Mouse (Mus musculus): Measurements from ENCODE around the gene Plscr3. TPM values are rescaled to one million over a fixed set of nuclear protein-coding genes. Genes with fewer than 3 reads are reported as not detected.

Gene Plscr3
- polyA plus RNA-seq (2021; fragmentation: Nextera tagmentation), result 4.0 and 11.7 TPM in 2 replicates
- long read RNA-seq, experiment 1, transcript Plscr3-203 (8 exons, 2,785 nt), result major isoform, 16 of 38 reads
- long read RNA-seq, experiment 1, transcript Plscr3-201 (7 exons, 1,927 nt), result minor isoform, 12 of 38 reads
- long read RNA-seq, experiment 1, partial matches to known transcripts, result 0 of 38 reads
- long read RNA-seq, experiment 1, other reads (novel, unspliced or antisense), result 7 of 38 reads
- long read RNA-seq, experiment 2, partial matches to known transcripts, result 2 of 8 reads
- long read RNA-seq, experiment 2, other reads (novel, unspliced or antisense), result 5 of 8 reads

DNA sequence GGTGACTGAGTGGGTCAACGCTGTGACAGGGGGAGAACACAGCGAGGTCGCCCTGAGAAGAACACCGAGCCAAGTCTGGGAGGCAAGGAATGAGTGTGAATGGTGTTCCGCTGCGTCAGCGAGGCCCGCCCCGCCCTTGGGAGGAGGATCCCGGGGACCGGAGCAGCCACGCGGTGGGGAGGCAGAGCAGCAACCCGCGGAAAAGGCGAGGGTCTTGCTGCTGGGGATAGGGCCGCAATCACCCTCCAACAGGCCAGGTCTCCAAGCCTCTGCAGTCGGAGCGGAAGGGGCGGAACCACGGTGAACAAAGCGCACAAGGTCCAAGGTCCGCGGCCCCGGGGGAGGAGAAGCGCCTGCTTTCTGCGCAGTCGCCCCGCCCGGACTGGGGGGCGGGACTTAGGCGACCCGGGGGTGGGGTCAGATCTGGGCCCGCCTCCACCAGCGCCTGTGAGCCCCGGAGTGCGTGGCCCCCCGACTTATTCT, at the start of gene Plscr3:
TSS of gene Plscr3 (plus strand) at position 179 of the 483 bp plus-strand sequence.

DNA sequence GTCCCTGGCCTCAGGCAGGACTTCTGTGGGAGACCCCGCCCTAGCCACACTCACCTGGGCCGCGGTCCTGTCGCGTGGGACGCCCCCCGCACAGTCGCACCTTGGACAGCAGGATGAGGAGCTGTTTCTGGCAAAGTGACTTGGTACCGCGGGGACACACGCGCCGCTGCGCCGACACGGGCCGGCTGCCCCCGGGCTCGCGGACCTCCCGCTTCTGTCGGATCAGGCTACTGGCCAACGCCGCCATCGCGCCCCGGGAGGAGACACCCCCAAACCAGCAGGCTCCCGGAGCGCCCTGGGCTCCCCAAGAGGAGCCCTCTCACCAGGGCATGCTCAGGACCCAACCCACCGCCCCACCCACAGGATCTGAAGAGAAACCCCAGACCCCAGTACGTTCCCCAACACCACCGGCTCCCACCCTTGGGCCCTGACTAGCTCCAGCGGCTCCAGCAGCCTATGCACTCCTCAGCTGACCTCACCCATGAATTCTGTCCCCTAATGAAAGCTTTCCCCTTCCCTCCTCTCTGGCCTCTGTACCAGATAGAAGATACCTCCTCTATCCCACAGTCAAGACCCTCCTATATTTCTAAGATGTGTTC, 44.7 kb upstream of the Plscr3 start, which contains the start of gene Fgf11:
TSS of gene Fgf11 (minus strand) at position 479 of the 599 bp plus-strand sequence.

DNA sequence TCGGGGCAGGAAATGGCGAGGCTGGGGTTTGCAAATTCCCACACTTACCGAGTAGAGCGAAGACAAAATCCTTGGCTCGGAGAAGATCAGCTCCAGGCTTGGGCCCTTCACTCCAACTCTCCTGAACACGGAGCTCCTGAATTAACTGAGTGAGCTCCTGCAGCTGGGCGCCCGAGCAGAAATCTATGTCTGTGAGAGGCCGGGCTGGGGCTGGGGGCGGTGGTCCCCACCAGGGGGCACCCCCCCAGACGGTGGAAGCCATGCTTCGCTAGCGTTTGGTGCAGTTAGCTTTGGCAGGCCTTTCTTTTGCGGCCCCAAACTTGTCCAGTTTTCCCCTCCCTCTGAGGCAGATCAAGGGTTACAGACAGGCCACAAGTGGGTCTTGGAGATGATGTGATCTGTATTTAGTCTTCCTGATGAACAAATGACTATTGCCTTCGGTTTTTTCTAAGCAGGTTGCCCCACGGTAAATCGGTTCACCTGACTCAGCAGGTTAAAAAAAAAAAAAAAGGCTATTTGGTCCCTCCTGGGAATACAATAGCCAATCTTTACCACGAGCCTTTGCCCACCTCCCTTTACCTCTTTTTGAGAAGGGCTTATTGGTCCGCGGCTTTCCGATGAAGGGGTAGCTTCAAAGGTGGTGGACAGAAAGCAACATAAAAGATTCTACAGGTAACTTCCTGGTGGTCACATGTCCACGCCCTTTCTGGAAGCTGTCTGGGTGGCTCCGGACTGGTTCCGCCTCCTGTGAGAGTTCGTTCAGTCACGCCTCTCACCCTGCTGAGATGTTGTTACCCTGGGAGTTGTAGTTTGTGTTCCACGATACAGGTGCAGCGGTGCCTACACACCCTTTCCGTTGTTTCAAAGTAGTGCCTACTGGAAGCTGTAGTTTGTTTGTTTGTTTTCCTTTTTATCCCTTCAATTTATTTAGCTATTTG, 40.9 kb upstream of the Plscr3 start, which contains the start of gene Tmem102:
TSS of gene Tmem102 (minus strand) at position 653 of the 938 bp plus-strand sequence.

DNA sequence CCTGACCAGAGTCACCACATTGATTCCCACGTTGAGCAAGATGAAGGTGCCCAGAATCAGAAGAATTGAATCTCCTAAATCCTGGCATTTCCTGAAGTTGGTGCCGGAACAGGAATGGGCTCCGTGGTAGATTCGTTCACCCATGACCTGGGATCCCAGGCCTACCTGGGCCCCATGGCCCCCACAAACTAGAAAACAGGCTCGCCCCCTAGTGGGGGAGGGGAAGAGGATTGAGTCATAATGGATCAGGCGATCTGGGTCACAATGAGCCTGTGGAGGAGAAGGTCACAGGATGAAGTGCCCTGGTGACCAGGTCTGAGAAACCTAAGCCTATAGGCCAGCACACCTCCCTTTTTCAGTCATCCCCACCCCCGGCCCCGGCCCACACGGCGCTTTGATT, 31.0 kb upstream of the Plscr3 start, which contains the start of gene Gm39566:
TSS of gene Gm39566 (minus strand) at position 144 of the 400 bp plus-strand sequence.

DNA sequence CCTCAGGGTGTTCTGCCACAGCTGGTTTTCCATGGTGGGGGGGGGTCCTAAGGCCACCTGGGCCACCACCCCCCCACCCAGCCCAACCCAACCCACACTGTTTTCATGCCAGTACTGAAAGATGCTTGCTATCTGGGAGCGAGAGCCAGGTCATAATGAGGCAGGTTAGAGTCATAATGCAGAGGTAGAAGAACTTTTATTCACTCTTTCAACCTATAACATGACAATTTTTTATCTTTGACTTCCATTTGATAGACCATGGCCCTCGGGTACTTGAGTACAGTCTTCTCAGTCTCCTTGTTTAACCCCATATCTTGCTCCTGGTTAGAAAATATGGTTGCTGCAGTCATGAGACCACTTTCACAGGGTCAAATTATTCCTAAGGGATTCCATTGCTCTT, 27.8 kb upstream of the Plscr3 start, which contains the start of gene Spem2:
TSS of gene Spem2 (minus strand) at position 101 of the 400 bp plus-strand sequence.

DNA sequence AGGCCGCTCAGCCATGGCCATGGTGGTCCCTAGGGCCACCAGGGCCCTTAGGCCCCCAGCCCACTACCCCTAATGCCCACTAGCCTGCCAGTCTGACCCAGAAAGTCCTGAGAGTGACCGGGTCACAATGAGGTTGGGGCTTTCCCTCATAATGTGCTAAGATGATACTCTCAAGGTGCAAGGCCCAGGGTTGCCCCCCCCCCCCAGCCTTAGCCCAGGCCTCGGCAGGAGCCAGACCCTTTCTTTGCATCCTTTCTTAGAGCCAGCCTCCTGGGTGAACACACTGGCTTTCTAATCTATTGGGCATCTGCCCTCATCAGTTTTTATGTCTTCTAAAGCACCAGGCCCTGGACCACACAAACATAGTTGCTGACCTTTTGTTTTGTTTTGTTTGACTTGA, 24.1 kb upstream of the Plscr3 start, which contains the start of gene Spem1:
TSS of gene Spem1 (minus strand) at position 101 of the 400 bp plus-strand sequence.

DNA sequence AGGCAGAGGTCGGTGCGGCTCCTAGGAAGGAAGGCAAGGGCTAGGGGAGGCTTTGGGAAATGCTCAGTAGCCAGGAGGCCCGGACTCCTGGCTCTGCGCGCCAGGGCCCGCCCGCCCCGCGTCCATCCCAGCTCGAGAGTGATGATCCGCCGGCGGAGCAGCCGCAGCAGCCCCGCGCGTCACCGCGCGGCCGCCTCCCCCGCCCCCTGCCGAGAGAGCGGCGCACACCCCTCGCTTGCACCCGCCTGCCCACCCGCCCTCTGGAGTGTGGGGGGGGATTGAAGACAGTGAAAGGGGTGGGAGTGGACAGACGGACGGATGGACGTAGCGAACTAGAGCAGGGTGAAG, 8.6 kb upstream of the Plscr3 start, which contains the start of gene Nlgn2:
TSS of gene Nlgn2 (minus strand) at position 181 of the 348 bp plus-strand sequence.

DNA sequence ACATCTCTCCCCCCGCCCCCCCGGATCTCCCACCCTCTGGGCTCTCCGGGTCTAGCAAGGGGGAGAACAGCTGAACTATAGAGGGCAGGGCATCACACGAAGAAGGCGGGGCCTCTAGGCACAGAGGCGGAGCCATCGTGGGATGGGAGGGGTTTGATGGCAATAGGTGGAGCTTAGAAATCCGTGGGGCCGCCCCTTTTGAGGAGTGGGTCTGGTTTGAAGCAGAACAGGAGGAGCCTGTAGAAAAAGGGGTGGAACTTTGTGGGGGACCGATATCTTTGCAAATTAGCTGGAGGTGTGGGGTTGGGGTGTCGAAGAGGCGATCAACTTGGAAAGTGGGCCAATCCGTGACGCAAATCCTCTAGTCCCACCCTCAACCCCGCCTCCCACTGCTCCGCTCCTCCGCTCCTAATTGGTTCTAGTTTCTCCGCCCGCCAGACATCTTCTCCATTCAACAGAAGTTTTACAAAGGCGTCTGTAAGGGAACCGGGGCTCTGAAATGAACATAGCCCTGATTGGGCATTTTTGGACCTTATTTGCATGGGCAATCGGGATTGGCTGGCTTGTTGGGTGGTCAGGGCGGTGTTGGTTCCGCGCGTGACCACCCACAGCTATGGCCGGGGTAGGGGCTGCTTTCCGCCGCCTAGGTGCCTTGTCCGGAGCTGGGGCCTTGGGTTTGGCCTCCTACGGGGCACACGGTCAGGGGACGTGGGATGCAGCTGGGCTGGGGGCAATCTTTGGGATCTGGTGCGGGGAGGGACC, 8.0 kb upstream of the Plscr3 start, which contains the start of gene Tmem256:
TSS of gene Tmem256 (plus strand) at position 563 of the 762 bp plus-strand sequence.

DNA sequence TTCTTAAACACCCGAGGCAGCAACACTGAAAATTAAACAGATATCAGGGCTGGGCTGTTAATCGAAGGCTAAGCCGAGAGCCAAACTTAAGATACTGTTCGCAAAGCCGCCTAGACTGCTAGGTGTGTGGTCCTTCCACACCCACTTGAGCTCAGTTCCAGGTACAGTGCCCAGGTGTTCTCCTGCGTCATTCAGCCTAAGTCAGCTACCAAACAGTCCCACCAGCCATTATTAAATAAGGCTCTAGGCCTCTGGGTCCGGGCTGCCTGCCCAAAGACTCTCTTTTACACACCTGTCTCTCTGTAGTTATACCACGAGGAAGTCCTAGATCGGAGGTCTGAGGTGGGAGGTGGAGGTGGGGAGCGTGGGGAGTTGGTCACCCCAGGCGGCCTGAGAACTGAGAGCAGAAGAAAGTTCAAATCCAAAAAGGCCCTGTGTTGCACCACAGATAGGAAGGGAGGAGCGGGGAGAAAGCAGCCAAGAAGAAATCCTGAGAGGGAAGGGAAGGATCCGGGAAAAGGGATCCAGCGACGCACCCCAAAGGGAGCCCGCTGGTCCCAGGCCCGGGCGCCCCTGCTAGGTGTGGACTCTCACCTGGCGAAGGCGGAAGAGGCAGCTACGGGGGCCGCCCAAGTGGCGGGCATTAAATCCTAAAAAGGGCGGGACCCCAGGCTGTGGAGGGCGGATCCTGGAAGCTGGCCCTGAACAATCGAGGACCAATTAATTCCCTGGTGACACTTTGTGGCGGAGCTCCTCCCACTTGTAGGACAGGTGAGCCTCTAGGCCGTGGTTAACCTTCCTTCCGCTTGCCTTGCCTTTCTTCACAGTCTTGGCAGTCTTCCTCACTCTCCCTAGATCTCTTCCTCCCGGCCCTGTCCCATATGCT, 12.2 kb downstream of the Plscr3 start, which contains the start of gene Tnk1:
TSS of gene Tnk1 (minus strand) at position 618 of the 886 bp plus-strand sequence.

DNA sequence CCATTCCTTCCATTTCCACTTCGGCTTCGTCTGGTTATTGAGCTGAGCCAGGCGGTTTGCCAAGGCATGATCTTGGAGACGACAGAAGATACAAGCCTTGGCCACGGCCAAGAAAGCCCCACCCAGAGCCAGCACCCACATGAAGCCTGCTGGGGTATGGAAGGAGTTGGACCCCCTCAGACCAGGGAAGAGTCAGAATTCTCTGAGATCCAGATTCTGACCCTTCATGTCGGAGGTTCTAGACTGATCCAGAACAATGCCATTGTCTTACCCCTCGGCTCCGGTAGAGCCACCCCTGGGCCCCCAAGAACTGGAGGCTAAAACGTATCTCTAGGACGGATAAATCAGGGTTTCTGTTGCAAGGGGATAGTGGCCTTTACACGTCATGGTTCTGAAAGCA, 31.7 kb downstream of the Plscr3 start, which contains the start of gene Tmem95:
TSS of gene Tmem95 (minus strand) at position 141 of the 400 bp plus-strand sequence.

DNA sequence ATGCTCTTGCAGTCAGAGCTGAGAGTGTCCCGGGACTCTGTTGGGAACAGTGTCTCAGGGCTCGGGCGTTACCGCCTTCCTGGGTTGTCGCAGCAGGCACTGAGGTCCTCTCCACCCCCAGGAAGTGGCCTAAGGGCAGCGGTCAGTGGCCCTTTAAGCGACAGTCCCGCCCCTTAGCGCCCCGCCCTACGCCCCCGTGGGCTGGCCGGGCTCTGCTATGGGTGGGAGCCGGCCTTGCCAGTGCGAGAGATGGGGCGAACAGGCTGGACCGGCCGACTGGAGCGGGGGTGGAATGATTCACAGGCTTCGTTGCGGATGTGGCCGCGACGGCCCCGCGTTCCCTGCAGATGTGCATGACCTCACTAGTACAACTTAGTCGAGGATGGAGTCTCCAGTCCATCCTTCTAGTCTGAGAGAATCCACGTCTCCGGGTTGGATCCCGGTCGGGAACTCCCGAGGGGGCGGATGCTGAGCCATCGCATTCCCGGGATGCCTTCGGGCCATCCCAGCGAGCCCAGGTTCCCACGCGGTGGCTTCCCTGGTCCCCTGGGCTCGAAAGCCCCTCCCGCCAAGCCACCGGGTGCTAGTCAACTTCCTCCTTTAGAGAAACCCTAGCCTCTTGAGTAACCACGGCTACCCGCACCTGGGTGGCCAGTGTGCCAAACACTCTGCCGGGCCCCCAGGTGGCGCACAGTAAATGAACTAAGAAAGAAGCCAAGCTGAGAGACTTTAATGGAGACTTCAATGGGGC, 34.9 kb downstream of the Plscr3 start, which contains the start of gene Kctd11:
TSS of gene Kctd11 (minus strand) at position 554 of the 751 bp plus-strand sequence.

DNA sequence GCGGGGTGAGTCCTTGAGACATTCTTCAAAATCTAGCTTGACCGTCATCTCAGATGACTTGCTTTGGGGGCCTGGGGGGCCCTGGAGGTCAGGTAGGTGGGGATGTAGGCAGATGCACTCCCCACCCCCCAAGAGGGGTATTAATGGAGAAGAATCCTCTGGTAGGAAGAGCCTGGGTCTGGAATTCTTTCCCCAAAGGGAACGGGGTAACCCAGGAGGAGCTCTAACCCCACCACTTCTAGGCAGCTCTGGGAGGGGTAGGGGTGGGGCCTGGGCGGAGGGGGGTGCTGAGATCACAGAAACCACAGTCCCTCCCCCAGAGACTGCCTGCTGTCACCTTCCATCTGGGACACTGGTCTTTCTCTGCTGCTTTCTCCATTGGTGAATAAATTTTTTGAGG, 49.1 kb downstream of the Plscr3 start, which contains the start of gene Acap1:
TSS of gene Acap1 (minus strand) at position 249 of the 400 bp plus-strand sequence.

DNA sequence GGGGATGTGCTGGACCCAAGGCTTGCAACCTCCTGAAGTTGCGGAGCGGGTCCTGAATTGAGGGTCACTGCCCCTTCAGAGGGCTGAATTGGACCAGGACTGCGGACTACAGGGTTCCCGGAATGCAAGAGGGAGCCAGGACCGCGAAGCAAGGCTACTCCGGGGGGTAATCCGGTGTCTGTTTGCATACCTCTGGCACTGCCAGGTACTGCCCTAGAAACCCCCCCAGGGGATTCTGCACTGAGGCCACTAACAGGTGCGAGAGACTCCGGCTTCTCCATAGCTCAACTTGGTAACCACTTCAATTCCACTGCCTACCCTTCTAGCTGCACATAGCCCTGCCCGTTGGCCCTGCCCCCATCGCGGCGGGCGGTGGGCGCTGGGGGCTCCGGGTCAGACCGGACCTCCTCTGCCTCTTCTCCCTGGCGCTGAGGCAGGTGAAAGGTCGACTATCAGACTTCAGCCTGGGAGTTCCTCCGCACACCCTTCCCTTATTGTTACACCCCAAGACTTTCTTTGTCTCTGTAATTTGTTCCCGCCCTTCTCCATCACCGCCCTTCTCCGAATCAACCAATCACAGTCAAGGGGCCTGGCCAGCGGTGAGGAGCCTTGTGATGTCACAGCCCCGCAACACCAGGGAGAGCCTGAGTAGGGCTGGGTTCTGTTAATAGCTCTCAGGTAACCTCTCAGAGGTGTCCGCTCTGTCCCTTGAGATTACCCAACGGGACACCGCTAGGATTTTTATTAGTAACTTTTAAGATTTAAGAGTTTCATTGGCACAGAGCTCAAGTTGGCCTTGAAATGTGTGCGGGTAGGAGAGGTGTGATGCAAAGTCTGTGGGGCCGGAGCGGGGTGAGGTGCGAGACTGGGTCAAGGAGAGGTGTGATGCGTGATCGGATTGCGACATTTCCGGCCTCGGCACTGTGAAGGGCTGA, 54.6 kb downstream of the Plscr3 start, which contains the start of the genes 2810408A11Rik and Neurl4:
TSS of gene 2810408A11Rik (minus strand) at position 517 of the 935 bp plus-strand sequence.
TSS of gene Neurl4 (plus strand) at position 602 of the 935 bp plus-strand sequence.

Other genes starting within 250 kb of the Plscr3 start
- 153 and 269 TPM in 2 replicates for gene Atp1b2, start 240.4 kb upstream of the Plscr3 start, polyA plus RNA-seq (2021; fragmentation: Nextera tagmentation)
- gene Shbg, start 228.5 kb upstream of the Plscr3 start, polyA plus RNA-seq (2021; fragmentation: Nextera tagmentation), result not detected in 2 replicates
- gene Sat2, start 224.4 kb upstream of the Plscr3 start, polyA plus RNA-seq (2021; fragmentation: Nextera tagmentation), result 13.9 and 15.2 TPM in 2 replicates
- 6.9 and 10.3 TPM in 2 replicates for gene Fxr2, start 213.4 kb upstream of the Plscr3 start, polyA plus RNA-seq (2021; fragmentation: Nextera tagmentation)
- 0.36 TPM in 1 of 2 replicates, not detected in the other for gene Sox15, start 191.1 kb upstream of the Plscr3 start, polyA plus RNA-seq (2021; fragmentation: Nextera tagmentation)
- gene Mpdu1, start 183.7 kb upstream of the Plscr3 start, polyA plus RNA-seq (2021; fragmentation: Nextera tagmentation), result 87.7 and 102 TPM in 2 replicates
- 18.2 and 20.8 TPM in 2 replicates for gene Cd68, start 180.2 kb upstream of the Plscr3 start, polyA plus RNA-seq (2021; fragmentation: Nextera tagmentation)
- 163 and 212 TPM in 2 replicates for gene Eif4a1, start 174.0 kb upstream of the Plscr3 start, polyA plus RNA-seq (2021; fragmentation: Nextera tagmentation)
- gene Senp3, start 164.3 kb upstream of the Plscr3 start, polyA plus RNA-seq (2021; fragmentation: Nextera tagmentation), result 16.2 and 20.9 TPM in 2 replicates
- gene Tnfsf13, start 160.6 kb upstream of the Plscr3 start, polyA plus RNA-seq (2021; fragmentation: Nextera tagmentation), result 3.5 and 3.8 TPM in 2 replicates
- gene Tnfsf12, start 150.5 kb upstream of the Plscr3 start, polyA plus RNA-seq (2021; fragmentation: Nextera tagmentation), result 3.3 and 11.2 TPM in 2 replicates
- gene Tnfsfm13, start 150.3 kb upstream of the Plscr3 start, polyA plus RNA-seq (2021; fragmentation: Nextera tagmentation), result 3.0 and 5.7 TPM in 2 replicates
- gene Polr2a, start 87.7 kb upstream of the Plscr3 start, polyA plus RNA-seq (2021; fragmentation: Nextera tagmentation), result 3.9 and 7.0 TPM in 2 replicates
- not detected in 2 replicates for gene Slc35g3, start 84.4 kb upstream of the Plscr3 start, polyA plus RNA-seq (2021; fragmentation: Nextera tagmentation)
- gene Zbtb4, start 80.5 kb upstream of the Plscr3 start, polyA plus RNA-seq (2021; fragmentation: Nextera tagmentation), result 6.7 and 9.8 TPM in 2 replicates
- 0.17 and 0.19 TPM in 2 replicates for gene Chrnb1, start 50.4 kb upstream of the Plscr3 start, polyA plus RNA-seq (2021; fragmentation: Nextera tagmentation)
- 2.3 and 2.7 TPM in 2 replicates for gene Fgf11, start 44.5 kb upstream of the Plscr3 start, polyA plus RNA-seq (2021; fragmentation: Nextera tagmentation)
- gene Tmem102, start 40.8 kb upstream of the Plscr3 start, polyA plus RNA-seq (2021; fragmentation: Nextera tagmentation), result 0.39 and 0.40 TPM in 2 replicates
- not detected in 2 replicates for gene Gm39566, start 31.1 kb upstream of the Plscr3 start, polyA plus RNA-seq (2021; fragmentation: Nextera tagmentation)
- not detected in 2 replicates for gene Spem2, start 27.9 kb upstream of the Plscr3 start, polyA plus RNA-seq (2021; fragmentation: Nextera tagmentation)
- not detected in 2 replicates for gene Spem1, start 24.2 kb upstream of the Plscr3 start, polyA plus RNA-seq (2021; fragmentation: Nextera tagmentation)
- gene Nlgn2, start 8.6 kb upstream of the Plscr3 start, polyA plus RNA-seq (2021; fragmentation: Nextera tagmentation), result 12.4 and 16.8 TPM in 2 replicates
- 510 and 573 TPM in 2 replicates for gene Tmem256, start 7.9 kb upstream of the Plscr3 start, polyA plus RNA-seq (2021; fragmentation: Nextera tagmentation)
- 0.08 TPM in 1 of 2 replicates, not detected in the other for gene Tnk1, start 12.4 kb downstream of the Plscr3 start, polyA plus RNA-seq (2021; fragmentation: Nextera tagmentation)
- not detected in 2 replicates for gene Tmem95, start 31.6 kb downstream of the Plscr3 start, polyA plus RNA-seq (2021; fragmentation: Nextera tagmentation)
- 0.42 and 0.43 TPM in 2 replicates for gene Kctd11, start 35.0 kb downstream of the Plscr3 start, polyA plus RNA-seq (2021; fragmentation: Nextera tagmentation)
- gene Acap1, start 49.2 kb downstream of the Plscr3 start, polyA plus RNA-seq (2021; fragmentation: Nextera tagmentation), result not detected in 2 replicates
- gene 2810408A11Rik, start 54.6 kb downstream of the Plscr3 start, polyA plus RNA-seq (2021; fragmentation: Nextera tagmentation), result 0.20 and 0.37 TPM in 2 replicates
- 8.7 and 12.8 TPM in 2 replicates for gene Neurl4, start 54.7 kb downstream of the Plscr3 start, polyA plus RNA-seq (2021; fragmentation: Nextera tagmentation)
- gene Gps2, start 67.5 kb downstream of the Plscr3 start, polyA plus RNA-seq (2021; fragmentation: Nextera tagmentation), result 19.7 and 23.9 TPM in 2 replicates
- 765 and 797 TPM in 2 replicates for gene Eif5a, start 75.6 kb downstream of the Plscr3 start, polyA plus RNA-seq (2021; fragmentation: Nextera tagmentation)
- 0.92 TPM in 1 of 2 replicates, not detected in the other for gene Ybx2, start 89.4 kb downstream of the Plscr3 start, polyA plus RNA-seq (2021; fragmentation: Nextera tagmentation)
- 0.61 and 0.64 TPM in 2 replicates for gene Slc2a4, start 101.8 kb downstream of the Plscr3 start, polyA plus RNA-seq (2021; fragmentation: Nextera tagmentation)
- gene Cldn7, start 118.4 kb downstream of the Plscr3 start, polyA plus RNA-seq (2021; fragmentation: Nextera tagmentation), result not detected in 2 replicates
- 16.4 and 21.9 TPM in 2 replicates for gene Ctdnep1, start 134.8 kb downstream of the Plscr3 start, polyA plus RNA-seq (2021; fragmentation: Nextera tagmentation)
- 112 and 113 TPM in 2 replicates for gene Elp5, start 136.1 kb downstream of the Plscr3 start, polyA plus RNA-seq (2021; fragmentation: Nextera tagmentation)
- 291 and 457 TPM in 2 replicates for gene Gabarap, start 144.8 kb downstream of the Plscr3 start, polyA plus RNA-seq (2021; fragmentation: Nextera tagmentation)
- 9.2 and 18.6 TPM in 2 replicates for gene Phf23, start 149.4 kb downstream of the Plscr3 start, polyA plus RNA-seq (2021; fragmentation: Nextera tagmentation)
- 1.6 and 4.0 TPM in 2 replicates for gene Dvl2, start 154.2 kb downstream of the Plscr3 start, polyA plus RNA-seq (2021; fragmentation: Nextera tagmentation)
- 40.5 and 55.2 TPM in 2 replicates for gene Acadvl, start 169.0 kb downstream of the Plscr3 start, polyA plus RNA-seq (2021; fragmentation: Nextera tagmentation)
- 50.8 and 69.9 TPM in 2 replicates for gene Dlg4, start 170.6 kb downstream of the Plscr3 start, polyA plus RNA-seq (2021; fragmentation: Nextera tagmentation)
- gene Asgr1, start 207.7 kb downstream of the Plscr3 start, polyA plus RNA-seq (2021; fragmentation: Nextera tagmentation), result 3.1 and 3.3 TPM in 2 replicates
- gene Asgr2, start 246.3 kb downstream of the Plscr3 start, polyA plus RNA-seq (2021; fragmentation: Nextera tagmentation), result not detected in 2 replicates